Mouse (Mus musculus) cerebellum, postnatal 4 days (tissue): ENCODE results near the gene Ppp4c.

Experiments used
- DNase-seq, 2 experiments: peaks; one replicate each; pipeline ENCODE4 v3.0.0; 2022; ENCODE audit warnings: low spot score in 2 of 2, mixed read lengths in 1 of 2

Ppp4c gene

GRCm38 (mm10) chr7:126759050-126759671 is 33.1 kb downstream of the Ppp4c start, which contains the start of gene Mapk3:
Gene Mapk3 (plus strand): TSS chr7:126759601.
- DNase-seq = peak; percentile 60 to 89

- no peak for DNase-seq
Observed at GRCm38 (mm10) chr7:126758539-126758938, 33.8 kb downstream of the Ppp4c start.

DNA sequence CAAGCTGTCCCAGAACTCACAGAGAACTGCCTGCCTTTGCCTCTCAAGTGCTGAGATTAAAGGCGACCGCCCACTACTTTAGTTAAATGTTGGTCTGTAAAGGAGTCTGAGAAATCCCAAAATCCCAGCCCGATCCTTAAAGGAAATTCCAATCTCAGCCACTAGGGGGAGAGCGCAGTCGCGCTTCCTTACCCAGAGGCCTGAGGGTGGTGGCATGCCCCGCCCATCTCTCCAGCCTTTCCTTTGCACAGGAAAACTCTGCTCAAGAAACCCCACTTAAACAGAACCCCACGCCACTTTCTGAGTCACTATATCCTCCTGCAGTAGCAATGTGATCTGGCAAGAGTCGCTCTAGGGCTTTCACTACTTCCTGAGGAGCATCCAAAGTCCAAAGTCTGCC is 37.4 kb downstream of the Ppp4c start:
- peak; percentile 44 to 78 for DNase-seq

- no peak for DNase-seq
Observed at GRCm38 (mm10) chr7:126749582-126750343, 42.5 kb downstream of the Ppp4c start.

DNA sequence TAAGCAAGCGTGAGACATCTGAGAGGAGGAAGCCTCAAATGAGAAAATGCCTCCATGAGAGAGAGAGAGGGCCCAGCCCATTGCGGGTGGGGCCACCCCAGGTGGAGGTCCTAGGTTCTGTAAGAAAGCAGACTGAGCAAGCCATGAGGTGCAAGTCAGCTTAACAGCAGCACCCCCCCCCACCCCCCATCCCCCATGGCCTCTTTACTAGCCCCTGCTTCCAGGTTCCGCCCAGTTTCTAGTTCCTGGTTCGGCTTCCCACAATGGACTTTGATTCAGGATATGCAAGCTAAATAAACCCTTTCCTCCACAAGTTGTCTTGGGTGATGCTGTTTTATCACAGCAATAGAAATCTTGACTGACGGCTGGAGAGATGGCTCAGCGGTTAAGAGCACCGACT is 43.5 kb downstream of the Ppp4c start:
- no peak for DNase-seq

- no peak for DNase-seq
Observed at GRCm38 (mm10) chr7:126746798-126747197, 45.5 kb downstream of the Ppp4c start.

DNA sequence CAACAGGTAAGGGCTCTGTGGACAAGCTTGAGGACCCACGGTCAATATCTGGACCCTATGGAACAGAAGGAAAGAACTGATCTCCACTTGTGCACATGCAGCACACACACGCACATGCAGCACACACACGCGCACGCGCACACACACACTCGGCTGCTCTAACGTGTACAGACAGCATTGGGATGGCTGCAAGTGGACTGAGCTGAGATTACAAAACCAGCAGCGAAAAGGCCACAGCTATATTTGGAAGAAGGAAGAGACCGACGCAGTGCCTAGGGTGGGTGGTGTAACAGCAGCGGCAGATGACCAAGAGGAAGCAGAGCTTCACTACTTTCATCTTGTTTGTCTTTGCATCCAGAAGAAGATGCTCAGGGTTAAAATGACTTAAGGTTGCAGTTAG is 46.2 kb downstream of the Ppp4c start:
- DNase-seq = no peak

DNA sequence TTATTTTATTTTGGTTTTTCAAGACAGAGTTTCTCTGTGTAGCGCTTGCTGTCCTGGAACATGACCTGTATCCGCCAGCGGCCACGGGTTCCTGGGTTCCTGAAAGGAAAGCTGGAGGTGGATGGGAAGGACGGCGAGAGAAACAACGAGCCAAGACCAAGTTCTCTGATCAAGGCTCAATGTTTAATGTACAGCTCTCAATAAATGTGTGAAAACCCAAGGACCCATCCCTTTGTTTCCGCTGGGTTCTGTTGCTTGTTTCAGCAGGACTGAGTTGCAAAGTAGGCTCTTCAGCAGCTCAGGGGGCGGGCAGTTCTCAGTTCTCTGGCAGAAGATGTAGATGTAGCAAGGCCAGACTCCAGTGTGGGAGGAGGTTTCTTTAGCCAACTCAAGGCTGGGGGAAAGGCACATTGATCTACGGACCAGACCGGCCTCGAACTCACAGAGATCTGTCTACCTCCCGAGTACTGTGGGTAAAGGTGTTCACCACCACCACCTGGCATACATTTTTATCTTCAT is 50.3 kb downstream of the Ppp4c start:
- DNase-seq = no peak

DNA sequence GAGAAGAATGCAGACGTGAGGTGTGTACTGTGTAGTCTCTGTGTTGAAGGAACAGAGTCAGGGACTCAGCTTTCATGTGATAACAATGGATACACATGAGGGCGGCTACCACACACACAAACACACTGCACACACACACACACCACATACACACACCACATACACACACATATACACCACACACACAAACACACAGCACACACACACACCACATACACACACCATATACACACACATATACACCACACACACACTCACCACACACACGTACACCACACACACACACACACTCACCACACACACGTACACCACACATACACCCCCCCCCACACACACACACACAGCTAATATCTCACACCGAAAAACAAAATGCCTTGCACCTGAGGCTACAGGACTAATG is 50.8 kb downstream of the Ppp4c start:
- DNase-seq = no peak

DNA sequence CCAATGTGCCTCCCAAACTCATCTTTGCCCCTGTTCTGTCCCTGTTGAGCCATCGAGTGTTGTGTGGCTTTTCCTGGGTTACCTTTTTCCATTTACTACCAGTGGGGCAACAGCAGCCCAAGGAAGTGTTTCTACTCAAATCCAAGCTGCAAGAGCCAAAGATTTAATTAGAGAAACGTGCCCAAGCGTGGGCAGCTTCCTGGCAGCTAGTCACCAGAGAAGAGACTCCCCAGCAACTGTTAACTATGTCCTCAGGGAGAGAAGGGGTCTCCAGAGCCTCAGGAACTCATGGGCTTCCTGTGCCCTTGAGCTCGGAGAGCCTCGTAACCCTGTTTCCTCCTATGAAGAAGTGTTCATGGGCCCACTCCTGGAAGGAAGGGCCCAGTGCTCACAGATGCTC is 51.3 kb downstream of the Ppp4c start:
- no peak for DNase-seq

DNA sequence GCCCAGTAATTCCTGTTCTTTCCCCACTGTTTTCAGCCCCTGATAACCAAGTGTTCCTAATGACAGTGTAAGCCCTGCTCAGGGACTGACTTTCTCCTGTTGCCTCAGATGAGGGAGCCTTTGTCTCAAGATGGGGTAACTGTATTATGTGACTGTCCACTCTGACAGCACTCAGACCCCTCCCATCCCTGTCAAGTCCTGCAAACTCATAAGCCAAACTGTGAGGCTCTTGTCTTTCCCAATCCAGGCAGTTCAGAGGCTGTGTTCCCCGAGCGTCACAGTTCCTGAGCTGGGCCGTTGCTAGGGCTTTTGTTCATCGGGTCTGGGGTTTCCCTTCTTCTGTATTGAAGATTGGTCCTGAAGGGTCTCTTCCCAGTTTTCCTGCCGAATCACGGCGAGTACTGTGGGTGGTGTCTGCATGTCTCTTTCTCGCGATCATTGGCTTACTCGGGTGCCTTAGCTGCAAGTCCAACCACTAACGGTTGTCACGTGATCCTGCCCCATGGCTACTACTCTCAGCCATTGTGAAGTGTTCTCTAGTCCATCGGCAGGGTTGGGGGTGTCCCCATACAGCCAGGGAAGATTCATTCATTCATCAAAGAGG is 52.1 kb downstream of the Ppp4c start:
- DNase-seq = no peak

DNA sequence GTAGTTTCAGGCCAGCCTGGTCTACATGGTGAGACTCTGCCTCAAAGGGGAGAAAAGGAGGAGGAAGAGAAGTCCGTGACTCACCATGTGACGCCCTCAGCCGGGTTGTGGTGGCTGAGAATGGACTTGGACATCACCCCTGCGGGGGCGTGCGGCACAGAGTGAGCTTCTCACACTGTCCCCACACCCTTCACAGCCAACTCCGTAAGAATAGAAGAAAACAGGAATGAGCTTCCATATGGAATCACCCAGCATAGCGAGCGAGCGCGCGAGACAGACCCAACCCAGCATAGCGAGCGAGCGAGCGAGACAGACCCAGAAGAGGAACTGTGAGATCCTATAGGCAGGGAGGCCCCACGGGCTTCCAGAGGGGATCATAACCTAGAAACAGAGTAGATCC is 52.7 kb downstream of the Ppp4c start:
- no peak for DNase-seq

- DNase-seq = no peak
Observed at GRCm38 (mm10) chr7:126736122-126736521, 56.2 kb downstream of the Ppp4c start.
